Mouse (Mus musculus) neural tube, embryonic 13.5 days (tissue): ENCODE measurements around the gene Vegfa. TPM values are rescaled to one million over a fixed set of nuclear protein-coding genes. Genes with fewer than 3 reads are reported as not detected.

Source experiments
- ATAC-seq: fragments of 200-750 bp; cut with Nextera tagmentation; 2 replicates; pipeline ENCODE4 v1.8.0; 2017; ENCODE audit warnings: low read depth, mild to moderate bottlenecking, moderate TSS enrichment, moderate library complexity
- H3K27ac ChIP-seq: fragments of 300-500 bp; sonication (generic); replicated peaks from 2 replicates; pipeline ENCODE4 v1.5.1; 2015; ENCODE audit warnings: moderate library complexity, mild to moderate bottlenecking, inconsistent platforms
- H3K27me3 ChIP-seq: fragments of 300-500 bp; sonication (generic); 2 replicates; pipeline ENCODE4 v1.6.1; 2015; ENCODE audit warnings: mild to moderate bottlenecking, inconsistent platforms
- H3K36me3 ChIP-seq: fragments of 300-500 bp; sonication (generic); 2 replicates; pipeline ENCODE4 v1.6.1; 2015; ENCODE audit warnings: mild to moderate bottlenecking, inconsistent platforms
- H3K4me1 ChIP-seq: fragments of 300-500 bp; sonication (generic); replicated peaks from 2 replicates; pipeline ENCODE4 v1.6.1; 2015; ENCODE audit warnings: inconsistent platforms
- H3K4me2 ChIP-seq: fragments of 300-500 bp; sonication (generic); 2 replicates; pipeline ENCODE4 v1.6.1; 2015; ENCODE audit warnings: inconsistent platforms, mild to moderate bottlenecking, moderate library complexity
- H3K4me3 ChIP-seq: fragments of 300-500 bp; sonication (generic); 2 replicates; pipeline ENCODE4 v1.5.1; 2015; ENCODE audit warnings: mild to moderate bottlenecking, inconsistent platforms
- H3K9ac ChIP-seq: fragments of 300-500 bp; sonication (generic); 2 replicates; pipeline ENCODE4 v1.6.1; 2015; ENCODE audit warnings: moderate library complexity, mild to moderate bottlenecking, inconsistent platforms
- H3K9me3 ChIP-seq: fragments of 300-500 bp; sonication (generic); 2 replicates; pipeline ENCODE4 v1.6.1; 2016; ENCODE audit warnings: inconsistent platforms
- WGBS: fragments of 180-500 bp; shearing (Covaris S2); methylation state at CpG from one replicate; pipeline ENCODE4 v1.1.7; 2015; 5-methylcytosine and 5-hydroxymethylcytosine counted together
- polyA plus RNA-seq: library from polyadenylated mRNA; unstranded; fragments of >200 nt; fragmentation: Nextera tagmentation; extraction: Ambion mirVana; gene quantifications from 2 replicates; pipeline ENCODE4 v1.2.1, GENCODE M21; 2015

The Vegfa gene
- polyA plus RNA-seq, 1 experiment from 2014 or later: 3.0 TPM

DNA sequence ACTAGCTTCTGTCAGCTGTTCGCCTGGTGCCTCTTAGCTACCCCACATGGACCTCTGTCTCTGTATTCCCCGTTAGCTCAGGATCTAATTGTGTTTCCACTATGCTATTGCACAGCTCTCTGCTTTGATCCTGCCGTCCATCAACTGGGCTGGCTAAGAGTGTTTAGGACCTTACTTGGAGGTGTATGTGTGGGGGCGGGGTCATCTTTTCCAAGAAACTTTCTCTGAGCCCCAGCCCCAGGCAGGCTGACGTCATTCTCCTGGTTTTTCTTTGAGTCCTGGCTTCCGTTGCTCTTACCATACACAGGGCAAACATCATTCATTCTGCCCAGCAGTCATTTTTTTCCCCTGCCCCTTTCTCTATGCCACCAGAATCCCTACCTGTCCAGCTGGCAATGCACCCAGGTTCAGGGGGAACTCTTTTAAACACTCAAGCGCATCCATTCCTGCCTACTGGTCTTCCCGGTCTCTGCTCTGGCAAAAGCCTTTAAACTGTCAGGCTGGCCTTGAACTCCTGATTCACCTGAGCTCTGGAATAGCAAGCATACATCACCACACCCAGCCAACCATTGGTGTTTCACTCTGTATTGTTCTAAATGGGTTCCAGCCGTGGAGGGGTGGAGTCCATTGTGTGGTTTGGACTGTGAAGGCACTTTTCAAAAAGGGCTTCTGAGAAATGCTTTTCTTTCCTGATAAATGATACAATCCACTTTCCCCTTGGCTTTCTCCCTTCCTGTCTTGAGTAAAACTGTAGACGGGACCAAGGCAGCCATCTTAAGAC is 53.0 kb downstream of the Vegfa start:
- H3K4me3 ChIP-seq: no peak overlapping the region
- H3K4me1 ChIP-seq: no peaks in the 10 kb centered on the region
- H3K27me3 ChIP-seq: no peaks in the 10 kb centered on the region
- no peak overlapping the region for H3K4me2 ChIP-seq
- WGBS: 75% methylated on average over 10 of the region's 10 CpGs
- H3K27ac ChIP-seq: no peak overlapping the region
- ATAC-seq: no peak
- no peak overlapping the region for H3K9ac ChIP-seq
- no peaks in the 10 kb centered on the region for H3K9me3 ChIP-seq
- H3K36me3 ChIP-seq: no peaks in the 10 kb centered on the region

DNA sequence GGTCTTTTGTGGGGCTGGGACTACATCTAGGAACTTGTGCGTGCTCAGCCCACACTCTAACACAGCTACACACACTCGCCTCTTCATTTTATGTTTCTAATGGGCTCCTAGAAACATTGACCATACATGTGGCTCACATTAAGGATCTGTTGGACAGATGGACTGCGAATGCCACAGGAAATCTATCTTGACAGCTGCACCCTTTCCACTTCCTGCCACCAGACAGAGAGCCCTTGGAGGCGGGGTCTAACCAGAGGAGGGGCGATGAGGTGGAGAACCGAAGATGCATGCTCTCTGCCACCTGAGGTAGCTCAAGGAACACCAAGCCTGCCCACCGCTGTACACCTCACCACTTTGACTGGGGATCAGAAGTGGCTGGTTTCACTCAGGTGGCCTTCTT is 57.7 kb downstream of the Vegfa start:
- H3K4me3 ChIP-seq: no peak overlapping the region
- no peak overlapping the region for H3K27ac ChIP-seq
- no peaks in the 10 kb centered on the region for H3K4me1 ChIP-seq
- H3K9ac ChIP-seq: no peak overlapping the region
- no peaks in the 10 kb centered on the region for H3K9me3 ChIP-seq
- H3K4me2 ChIP-seq: no peak overlapping the region
- no peaks in the 10 kb centered on the region for H3K36me3 ChIP-seq
- ATAC-seq: no peak
- H3K27me3 ChIP-seq: no peaks in the 10 kb centered on the region
- WGBS: 79% methylated on average over 7 of the region's 7 CpGs

GRCm38 (mm10) chr17:45973214-45973613 is 59.0 kb downstream of the Vegfa start:
- no peaks in the 10 kb centered on the region for H3K9me3 ChIP-seq
- 81% methylated on average over 7 of the region's 7 CpGs for WGBS
- no peak overlapping the region for H3K4me3 ChIP-seq
- no peaks in the 10 kb centered on the region for H3K4me1 ChIP-seq
- H3K36me3 ChIP-seq: no peaks in the 10 kb centered on the region
- no peak overlapping the region for H3K9ac ChIP-seq
- no peak overlapping the region for H3K27ac ChIP-seq
- no peak overlapping the region for H3K4me2 ChIP-seq
- no peak for ATAC-seq
- H3K27me3 ChIP-seq: no peaks in the 10 kb centered on the region

- Histone ChIP-seq H3K4me1 (no peaks in the 10 kb centered on the region), H3K27ac (no peak overlapping the region), H3K4me3 (no peak overlapping the region), H3K36me3 (no peaks in the 10 kb centered on the region), H3K9me3 (no peaks in the 10 kb centered on the region), H3K4me2 (no peak overlapping the region), H3K27me3 (no peaks in the 10 kb centered on the region), H3K9ac (no peak overlapping the region)
- ATAC-seq: no peak
- WGBS: 88% methylated on average over 7 of the region's 7 CpGs
Observed at GRCm38 (mm10) chr17:45972405-45972804, 59.8 kb downstream of the Vegfa start.

- no peak for ATAC-seq
- H3K36me3 ChIP-seq: no peaks in the 10 kb centered on the region
- 87% methylated on average over 6 of the region's 6 CpGs for whole genome bisulfite sequencing
- H3K4me1 ChIP-seq: no peaks in the 10 kb centered on the region
- no peaks in the 10 kb centered on the region for H3K27me3 ChIP-seq
- H3K9me3 ChIP-seq: no peaks in the 10 kb centered on the region
- no peak overlapping the region for H3K4me2 ChIP-seq
- H3K27ac ChIP-seq: no peak overlapping the region
- H3K4me3 ChIP-seq: no peak overlapping the region
- H3K9ac ChIP-seq: no peak overlapping the region
Observed at GRCm38 (mm10) chr17:45971800-45972199, 60.4 kb downstream of the Vegfa start.

- Histone ChIP-seq H3K27me3 (no peaks in the 10 kb centered on the region), H3K36me3 (no peaks in the 10 kb centered on the region), H3K4me3 (no peak overlapping the region), H3K27ac (no peak overlapping the region), H3K9me3 (no peaks in the 10 kb centered on the region), H3K4me2 (no peak overlapping the region), H3K4me1 (no peaks in the 10 kb centered on the region), H3K9ac (no peak overlapping the region)
- WGBS: 84% methylated on average over 17 of the region's 17 CpGs
- ATAC-seq: no peak
Observed at GRCm38 (mm10) chr17:45970741-45971550, 61.2 kb downstream of the Vegfa start.

DNA sequence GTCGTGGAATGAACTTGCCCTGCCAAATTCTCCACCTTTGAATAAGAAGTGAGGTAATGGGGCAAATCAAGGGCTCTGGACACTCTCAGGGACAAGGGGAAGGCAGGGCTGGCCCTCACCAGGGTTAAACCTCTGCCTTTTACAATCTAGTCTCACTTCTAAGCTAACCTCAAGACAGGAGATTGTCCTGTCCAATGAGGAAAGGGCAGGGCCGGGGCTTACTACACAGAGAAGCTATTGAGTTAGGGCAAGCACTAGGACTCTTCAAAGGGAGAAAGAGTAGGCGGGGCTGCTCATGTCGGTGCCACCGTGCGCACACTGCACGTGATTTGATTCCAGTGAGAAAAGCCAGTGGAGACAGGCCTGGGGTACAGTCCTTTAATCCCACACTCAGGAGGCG is 62.6 kb downstream of the Vegfa start:
- H3K9me3 ChIP-seq: no peaks in the 10 kb centered on the region
- H3K27me3 ChIP-seq: no peaks in the 10 kb centered on the region
- H3K4me1 ChIP-seq: no peaks in the 10 kb centered on the region
- H3K27ac ChIP-seq: no peak overlapping the region
- no peaks in the 10 kb centered on the region for H3K36me3 ChIP-seq
- H3K4me2 ChIP-seq: no peak overlapping the region
- no peak overlapping the region for H3K4me3 ChIP-seq
- H3K9ac ChIP-seq: no peak overlapping the region
- WGBS: 52% methylated on average over 8 of the region's 8 CpGs
- no peak for ATAC-seq

- 88% methylated on average over 11 of the region's 11 CpGs for WGBS
- no peak overlapping the region for H3K9ac ChIP-seq
- H3K27ac ChIP-seq: no peak overlapping the region
- no peaks in the 10 kb centered on the region for H3K4me1 ChIP-seq
- no peaks in the 10 kb centered on the region for H3K27me3 ChIP-seq
- no peaks in the 10 kb centered on the region for H3K9me3 ChIP-seq
- no peaks in the 10 kb centered on the region for H3K36me3 ChIP-seq
- no peak overlapping the region for H3K4me3 ChIP-seq
- no peak for ATAC-seq
- H3K4me2 ChIP-seq: no peak overlapping the region
Observed at GRCm38 (mm10) chr17:45968341-45968740, 63.8 kb downstream of the Vegfa start.

Other genes starting within 250 kb of the Vegfa start
- 144 and 154 TPM in 2 replicates for gene Mrps18a, start 78.6 kb upstream of the Vegfa start, polyA plus RNA-seq
- gene Rsph9, start 111.8 kb upstream of the Vegfa start, polyA plus RNA-seq: 17.3 and 19.9 TPM in 2 replicates
- 24.1 and 30.8 TPM in 2 replicates for gene Mad2l1bp, start 121.2 kb upstream of the Vegfa start, polyA plus RNA-seq
- gene Gtpbp2, start 128.7 kb upstream of the Vegfa start, polyA plus RNA-seq: 35.9 and 38.2 TPM in 2 replicates
- gene Polh, start 170.3 kb upstream of the Vegfa start, polyA plus RNA-seq: 8.0 and 8.4 TPM in 2 replicates
- 34.3 and 35.2 TPM in 2 replicates for gene Xpo5, start 170.4 kb upstream of the Vegfa start, polyA plus RNA-seq
- gene Polr1c, start 215.7 kb upstream of the Vegfa start, polyA plus RNA-seq: 84.3 and 93.8 TPM in 2 replicates
- gene Yipf3, start 215.7 kb upstream of the Vegfa start, polyA plus RNA-seq: 81.9 and 83.1 TPM in 2 replicates
- 5.2 and 5.8 TPM in 2 replicates for gene Lrrc73, start 221.2 kb upstream of the Vegfa start, polyA plus RNA-seq